Mouse (Mus musculus) embryonic facial prominence, embryonic 12.5 days (tissue): ENCODE measurements around the gene Vps51. TPM values are rescaled to one million over a fixed set of nuclear protein-coding genes. Genes with fewer than 3 reads are reported as not detected.

Experiments
- ATAC-seq: fragments of 200-750 bp; cut with Nextera tagmentation; 2 replicates; pipeline ENCODE4 v1.8.0; 2017; ENCODE audit not compliant: insufficient number of reproducible peaks, insufficient read depth, low FRiP score, low TSS enrichment
- H3K27ac ChIP-seq: fragments of 300-500 bp; sonication (generic); 2 replicates; pipeline ENCODE4 v1.5.1; 2016; ENCODE audit warnings: mild to moderate bottlenecking
- H3K27me3 ChIP-seq: fragments of 300-500 bp; sonication (generic); 2 replicates; pipeline ENCODE4 v1.6.1; 2016; ENCODE audit warnings: mild to moderate bottlenecking, moderate library complexity
- H3K36me3 ChIP-seq: fragments of 300-500 bp; sonication (generic); 2 replicates; pipeline ENCODE4 v1.6.1; 2016; ENCODE audit warnings: mild to moderate bottlenecking
- H3K4me1 ChIP-seq: fragments of 300-500 bp; sonication (generic); 2 replicates; pipeline ENCODE4 v1.6.1; 2016
- H3K4me2 ChIP-seq: fragments of 300-500 bp; sonication (generic); replicated peaks from 2 replicates; pipeline ENCODE4 v1.6.1; 2016; ENCODE audit warnings: mild to moderate bottlenecking, moderate library complexity
- H3K4me3 ChIP-seq: fragments of 300-500 bp; sonication (generic); 2 replicates; pipeline ENCODE4 v1.5.1; 2016; ENCODE audit warnings: mild to moderate bottlenecking
- H3K9ac ChIP-seq: fragments of 300-500 bp; sonication (generic); 2 replicates; pipeline ENCODE4 v1.6.1; 2016; ENCODE audit warnings: mild to moderate bottlenecking, moderate library complexity
- H3K9me3 ChIP-seq: fragments of 300-500 bp; sonication (generic); 2 replicates; pipeline ENCODE4 v1.6.1; 2016; ENCODE audit warnings: mild to moderate bottlenecking, moderate library complexity
- WGBS: fragments of 180-500 bp; shearing (Covaris S2); methylation state at CpG from one replicate; pipeline ENCODE4 v1.1.7; 2016; 5-methylcytosine and 5-hydroxymethylcytosine counted together
- polyA plus RNA-seq: library from polyadenylated mRNA; unstranded; fragments of >200 nt; fragmentation: Nextera tagmentation; extraction: Ambion mirVana; gene quantifications from 2 replicates; pipeline ENCODE4 v1.2.1, GENCODE M21; 2016

The Vps51 gene
- polyA plus RNA-seq, 1 experiment from 2014 or later: 76.0 TPM

- Histone ChIP-seq H3K27me3 (no peaks in the 10 kb centered on the region), H3K4me2 (no peak overlapping the region), H3K36me3 (peaks cover 53% of the 10 kb centered on the region), H3K9me3 (no peaks in the 10 kb centered on the region), H3K27ac (no peak overlapping the region), H3K4me3 (no peak overlapping the region), H3K4me1 (peaks cover 19% of the 10 kb centered on the region), H3K9ac (no peak overlapping the region)
- WGBS: 93% methylated on average over 19 of the region's 19 CpGs
- ATAC-seq: no peak
These were observed 5.8 kb downstream of the Vps51 start for GRCm38 (mm10) chr19:6071261-6071660.

- 90% methylated on average over 31 of the region's 31 CpGs for WGBS
- no peaks in the 10 kb centered on the region for H3K27me3 ChIP-seq
- no peak overlapping the region for H3K4me2 ChIP-seq
- H3K9me3 ChIP-seq: no peaks in the 10 kb centered on the region
- H3K36me3 ChIP-seq: peaks cover 53% of the 10 kb centered on the region
- H3K27ac ChIP-seq: no peak overlapping the region
- peaks cover 15% of the 10 kb centered on the region for H3K4me1 ChIP-seq
- no peak overlapping the region for H3K9ac ChIP-seq
- H3K4me3 ChIP-seq: no peak overlapping the region
- no peak for ATAC-seq
These were observed 6.3 kb downstream of the Vps51 start for GRCm38 (mm10) chr19:6070571-6071250.

GRCm38 (mm10) chr19:6069851-6070250, 7.2 kb downstream of the Vps51 start:
- no peak overlapping the region for H3K4me3 ChIP-seq
- H3K9me3 ChIP-seq: no peaks in the 10 kb centered on the region
- no peak overlapping the region for H3K9ac ChIP-seq
- peaks cover 15% of the 10 kb centered on the region for H3K4me1 ChIP-seq
- H3K36me3 ChIP-seq: peaks cover 53% of the 10 kb centered on the region
- no peak overlapping the region for H3K4me2 ChIP-seq
- no peaks in the 10 kb centered on the region for H3K27me3 ChIP-seq
- WGBS: 89% methylated on average over 10 of the region's 10 CpGs
- no peak overlapping the region for H3K27ac ChIP-seq
- ATAC-seq: no peak

- Histone ChIP-seq H3K27me3 (no peaks in the 10 kb centered on the region), H3K4me2 (no peak overlapping the region), H3K4me1 (peaks cover 15% of the 10 kb centered on the region), H3K36me3 (peaks cover 46% of the 10 kb centered on the region), H3K9me3 (no peaks in the 10 kb centered on the region), H3K4me3 (no peak overlapping the region), H3K27ac (no peak overlapping the region), H3K9ac (no peak overlapping the region)
- no peak for ATAC-seq
- 76% methylated on average over 4 of the region's 4 CpGs for WGBS
These were observed 8.1 kb downstream of the Vps51 start for GRCm38 (mm10) chr19:6068951-6069350.

- WGBS: 11% methylated on average over 33 of the region's 33 CpGs
- peak; percentile 87 for ATAC-seq
These were observed 9.2 kb downstream of the Vps51 start, which contains the start of gene Tm7sf2 for GRCm38 (mm10) chr19:6067724-6068415. Gene Tm7sf2, minus strand, starts transcription at chr19:6068373.

GRCm38 (mm10) chr19:6067011-6067723, 9.9 kb downstream of the Vps51 start:
- Histone ChIP-seq H3K9ac (peak overlapping the region; percentile 59), H3K27me3 (no peaks in the 10 kb centered on the region), H3K27ac (peak overlapping the region; percentile 80), H3K4me3 (peak overlapping the region; percentile 47), H3K4me2 (peak overlapping the region; percentile 88), H3K9me3 (no peaks in the 10 kb centered on the region), H3K4me1 (peaks cover 23% of the 10 kb centered on the region), H3K36me3 (peaks cover 32% of the 10 kb centered on the region)
- peak; percentile 31 for ATAC-seq
- WGBS: 2% methylated on average over 30 of the region's 30 CpGs

More at GRCm38 (mm10) chr19:6067724-6068415, 9.2 kb downstream of the Vps51 start, which contains the start of gene Tm7sf2:
- Histone ChIP-seq H3K4me3 (peak within 1 kb of the TSS; percentile 47), H3K36me3 (peaks cover 36% of the 10 kb centered on the region), H3K9me3 (no peaks in the 10 kb centered on the region), H3K4me2 (peak within 1 kb of the TSS; percentile 88), H3K27ac (peak within 1 kb of the TSS; percentile 80), H3K27me3 (no peaks in the 10 kb centered on the region), H3K9ac (peak within 1 kb of the TSS; percentile 59), H3K4me1 (peaks cover 16% of the 10 kb centered on the region)

- Histone ChIP-seq H3K27me3 (no peaks in the 10 kb centered on the region), H3K4me1 (peaks cover 29% of the 10 kb centered on the region), H3K9me3 (no peaks in the 10 kb centered on the region), H3K4me2 (peak overlapping the region; percentile 88), H3K27ac (peak overlapping the region; percentile 80), H3K36me3 (peaks cover 30% of the 10 kb centered on the region), H3K4me3 (peak overlapping the region; percentile 47), H3K9ac (peak overlapping the region; percentile 59)
- no peak for ATAC-seq
- 37% methylated on average over 5 of the region's 5 CpGs for WGBS
These were observed 10.5 kb downstream of the Vps51 start for GRCm38 (mm10) chr19:6066571-6066970.

GRCm38 (mm10) chr19:6063081-6063480, 13.9 kb downstream of the Vps51 start:
- 91% methylated on average over 6 of the region's 6 CpGs for WGBS
- Histone ChIP-seq H3K36me3 (peaks cover 13% of the 10 kb centered on the region; the same call in 1 of the 2 replicates), H3K9me3 (no peaks in the 10 kb centered on the region), H3K27me3 (no peaks in the 10 kb centered on the region), H3K4me3 (no peak overlapping the region), H3K27ac (no peak overlapping the region), H3K4me2 (peak overlapping the region; percentile 100; the same call in 1 of the 2 replicates), H3K4me1 (peaks cover 37% of the 10 kb centered on the region), H3K9ac (peak overlapping the region; percentile 91; the same call in 1 of the 2 replicates)
- ATAC-seq: no peak

GRCm38 (mm10) chr19:6062418-6062817, 14.6 kb downstream of the Vps51 start:
- Histone ChIP-seq H3K9ac (peak overlapping the region; percentile 91), H3K27ac (no peak overlapping the region), H3K4me2 (peak overlapping the region; percentile 100), H3K4me1 (peaks cover 35% of the 10 kb centered on the region), H3K9me3 (no peaks in the 10 kb centered on the region), H3K27me3 (no peaks in the 10 kb centered on the region), H3K4me3 (peak overlapping the region; percentile 76), H3K36me3 (peaks cover 13% of the 10 kb centered on the region; the same call in 1 of the 2 replicates)
- WGBS: 71% methylated on average over 5 of the region's 5 CpGs
- ATAC-seq: no peak

GRCm38 (mm10) chr19:6061641-6062302, 15.3 kb downstream of the Vps51 start:
- Histone ChIP-seq H3K27me3 (no peaks in the 10 kb centered on the region), H3K9me3 (no peaks in the 10 kb centered on the region), H3K27ac (peak overlapping the region; percentile 92), H3K4me1 (peaks cover 32% of the 10 kb centered on the region), H3K36me3 (peaks cover 13% of the 10 kb centered on the region; the same call in 1 of the 2 replicates), H3K4me2 (peak overlapping the region; percentile 100), H3K4me3 (peak overlapping the region; percentile 76), H3K9ac (peak overlapping the region; percentile 91)
- no peak for ATAC-seq
- WGBS: 2% methylated on average over 44 of the region's 44 CpGs

- ATAC-seq: peak; percentile 32; the same call in 1 of the 2 replicates
- Histone ChIP-seq H3K36me3 (peaks cover 15% of the 10 kb centered on the region; the same call in 1 of the 2 replicates), H3K27me3 (no peaks in the 10 kb centered on the region), H3K4me3 (peak within 1 kb of the TSS; percentile 76), H3K4me2 (peak within 1 kb of the TSS; percentile 100), H3K27ac (peak within 1 kb of the TSS; percentile 92), H3K9ac (peak within 1 kb of the TSS; percentile 91), H3K9me3 (no peaks in the 10 kb centered on the region), H3K4me1 (peaks cover 32% of the 10 kb centered on the region)
- WGBS: under 1% methylated on average over 58 of the region's 58 CpGs
These were observed 16.0 kb downstream of the Vps51 start, which contains the start of gene Znhit2 for GRCm38 (mm10) chr19:6061021-6061533. Gene Znhit2, plus strand, starts transcription at chr19:6061192.
